Mouse (Mus musculus): Measurements from ENCODE around the gene Ccdc42. TPM values are rescaled to one million over a fixed set of nuclear protein-coding genes. Genes with fewer than 3 reads are reported as not detected.

The Ccdc42 gene
- 1.4 and 1.6 TPM in 2 replicates for polyA plus RNA-seq (2014; fragmentation: Nextera tagmentation; extraction: Ambion mirVana)

GRCm38 (mm10) chr11:68586721-68587120 lies at the start of gene Ccdc42:
Ccdc42 (plus strand) TSS chr11:68587021.
- Histone ChIP-seq H3K4me1 (replicated peaks; ENCODE audit: control insufficient read depth, insufficient read depth, low read length) (peaks cover 3% of the 10 kb centered on the region; the same call in 1 of the 2 replicates), H3K36me3 (ENCODE audit: control insufficient read depth, insufficient read depth, low read length) (no peaks in the 10 kb centered on the region), H3K9me3 (ENCODE audit: control insufficient read depth, low read length) (no peaks in the 10 kb centered on the region), H3K4me2 (replicated peaks; ENCODE audit: low read depth, low read length) (no peak within 1 kb of the TSS), H3K27me3 (ENCODE audit: control insufficient read depth, insufficient read depth, low read length) (no peaks in the 10 kb centered on the region), H3K27ac (ENCODE audit: low read depth, low read length) (no peak within 1 kb of the TSS), H3K9ac (ENCODE audit: low read depth, low read length) (no peak within 1 kb of the TSS), H3K4me3 (ENCODE audit: low read depth, low read length) (no peak within 1 kb of the TSS)
- WGBS, result 65% methylated on average over 5 of the region's 5 CpGs
- ATAC-seq (ENCODE audit: low FRiP score) (no peak), DNase-seq (ENCODE audit: low spot score) (no peak)

DNA sequence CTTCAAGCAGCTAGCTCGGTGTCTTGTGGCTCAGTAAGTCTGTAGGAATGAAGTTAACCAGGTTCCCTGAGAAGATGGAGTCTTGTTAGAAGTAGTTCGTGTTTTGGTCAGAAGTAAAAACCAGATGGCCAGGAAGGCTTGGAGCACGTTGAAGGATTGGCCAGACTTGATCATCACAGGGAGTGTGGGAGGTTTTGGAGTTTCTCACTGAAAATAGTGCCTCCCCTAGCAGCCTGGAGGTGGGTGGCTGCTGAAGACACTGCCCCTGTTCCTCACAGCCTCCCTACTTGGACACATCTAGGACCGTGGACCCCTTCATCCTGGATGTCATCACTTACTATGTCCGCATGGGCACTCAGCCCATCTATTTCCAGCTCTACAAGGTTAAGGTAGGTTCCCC lies 47.2 kb upstream of the Ccdc42 start:
- 68% methylated on average over 5 of the region's 5 CpGs for WGBS
- no peak for DNase-seq (ENCODE audit: low spot score)
- H3K27me3 ChIP-seq (ENCODE audit: control insufficient read depth, insufficient read depth, low read length), result no peaks in the 10 kb centered on the region
- H3K4me2 ChIP-seq (replicated peaks; ENCODE audit: low read depth, low read length), result no peak overlapping the region
- no peaks in the 10 kb centered on the region for H3K4me1 ChIP-seq (replicated peaks; ENCODE audit: control insufficient read depth, insufficient read depth, low read length)
- no peak for ATAC-seq (ENCODE audit: low FRiP score)
- no peak overlapping the region for H3K4me3 ChIP-seq (ENCODE audit: low read depth, low read length)
- H3K9ac ChIP-seq (ENCODE audit: low read depth, low read length), result no peak overlapping the region
- no peak overlapping the region for H3K27ac ChIP-seq (ENCODE audit: low read depth, low read length)
- H3K36me3 ChIP-seq (ENCODE audit: control insufficient read depth, insufficient read depth, low read length), result no peaks in the 10 kb centered on the region
- no peaks in the 10 kb centered on the region for H3K9me3 ChIP-seq (ENCODE audit: control insufficient read depth, low read length)

DNA sequence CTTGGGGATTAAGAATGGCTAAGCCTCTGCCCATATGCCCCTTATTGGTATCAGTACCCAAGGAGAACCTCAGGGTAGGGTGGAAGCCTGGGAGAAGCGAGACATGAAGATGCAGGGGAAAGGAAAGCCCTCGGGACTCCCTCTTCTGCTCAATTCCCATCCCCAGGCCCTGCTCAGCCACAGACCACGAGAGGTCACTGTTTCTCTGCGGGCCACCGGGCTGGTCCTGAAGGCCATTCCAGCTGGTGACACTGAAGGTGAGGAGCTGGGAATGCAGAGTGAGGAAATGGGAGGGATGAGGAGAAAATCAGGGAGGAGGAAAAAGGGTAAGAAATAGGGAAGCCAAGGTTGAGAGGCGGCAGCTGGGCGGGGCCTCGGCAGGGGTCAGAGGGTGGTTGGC lies 42.3 kb upstream of the Ccdc42 start:
- no peaks in the 10 kb centered on the region for H3K27me3 ChIP-seq (ENCODE audit: control insufficient read depth, insufficient read depth, low read length)
- H3K4me3 ChIP-seq (ENCODE audit: low read depth, low read length), result no peak overlapping the region
- no peak for ATAC-seq (ENCODE audit: low FRiP score)
- 11% methylated on average over 8 of the region's 8 CpGs for WGBS
- no peaks in the 10 kb centered on the region for H3K36me3 ChIP-seq (ENCODE audit: control insufficient read depth, insufficient read depth, low read length)
- DNase-seq (ENCODE audit: low spot score), result peak; percentile 44
- no peak overlapping the region for H3K9ac ChIP-seq (ENCODE audit: low read depth, low read length)
- H3K9me3 ChIP-seq (ENCODE audit: control insufficient read depth, low read length), result no peaks in the 10 kb centered on the region
- H3K4me1 ChIP-seq (replicated peaks; ENCODE audit: control insufficient read depth, insufficient read depth, low read length), result no peaks in the 10 kb centered on the region
- no peak overlapping the region for H3K27ac ChIP-seq (ENCODE audit: low read depth, low read length)
- H3K4me2 ChIP-seq (replicated peaks; ENCODE audit: low read depth, low read length), result no peak overlapping the region

DNA sequence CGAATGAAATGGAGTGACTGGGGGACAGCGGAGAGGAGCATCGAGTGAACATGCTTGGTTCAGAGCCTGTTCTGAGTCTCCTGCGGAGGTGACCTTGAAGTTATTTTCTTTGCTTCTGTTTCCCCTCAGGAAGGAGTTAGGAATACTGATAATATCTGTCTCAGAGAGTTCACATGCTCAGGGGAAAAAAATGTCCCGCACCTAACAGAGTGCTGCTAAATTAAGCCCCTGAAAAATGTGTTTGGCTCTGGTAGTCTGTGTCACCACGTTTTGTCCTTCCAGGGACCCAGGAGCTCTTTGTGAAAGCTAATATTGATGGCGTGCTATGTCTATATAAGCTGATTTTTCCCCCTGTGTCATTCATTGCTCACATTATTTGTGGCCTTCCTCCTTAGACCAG lies 41.6 kb upstream of the Ccdc42 start:
- Histone ChIP-seq H3K36me3 (ENCODE audit: control insufficient read depth, insufficient read depth, low read length) (no peaks in the 10 kb centered on the region), H3K4me2 (replicated peaks; ENCODE audit: low read depth, low read length) (no peak overlapping the region), H3K9me3 (ENCODE audit: control insufficient read depth, low read length) (no peaks in the 10 kb centered on the region), H3K9ac (ENCODE audit: low read depth, low read length) (no peak overlapping the region), H3K27ac (ENCODE audit: low read depth, low read length) (no peak overlapping the region), H3K4me3 (ENCODE audit: low read depth, low read length) (no peak overlapping the region), H3K27me3 (ENCODE audit: control insufficient read depth, insufficient read depth, low read length) (no peaks in the 10 kb centered on the region), H3K4me1 (replicated peaks; ENCODE audit: control insufficient read depth, insufficient read depth, low read length) (no peaks in the 10 kb centered on the region)
- DNase-seq (ENCODE audit: low spot score), result no peak
- WGBS, result 61% methylated on average over 7 of the region's 7 CpGs
- no peak for ATAC-seq (ENCODE audit: low FRiP score)

DNA sequence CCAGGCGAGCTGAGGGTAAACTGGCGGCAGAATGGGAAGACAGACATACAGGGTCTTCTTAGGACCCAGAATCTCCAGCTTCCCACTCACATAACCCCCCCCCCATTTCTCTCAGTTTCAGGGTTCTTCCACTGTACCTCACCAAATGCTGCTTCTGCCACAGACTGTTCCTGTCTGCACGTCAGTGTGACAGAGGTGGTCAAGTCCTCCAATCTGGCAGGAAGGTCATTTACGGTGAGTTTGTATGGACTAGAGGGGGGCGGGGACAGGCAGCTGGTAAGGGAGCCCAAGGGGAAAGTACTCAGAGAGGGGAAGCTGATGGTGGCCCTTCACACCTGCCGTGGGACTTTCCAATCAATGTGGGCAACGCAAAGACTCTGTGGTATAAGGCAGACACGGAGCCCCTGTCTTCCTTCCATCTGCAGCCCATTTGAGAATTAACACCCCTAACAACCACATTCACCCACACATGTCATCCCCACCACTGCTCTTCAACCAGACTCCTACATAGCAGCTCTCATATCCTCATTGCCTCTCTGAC lies 41.1 kb upstream of the Ccdc42 start:
- H3K4me1 ChIP-seq (replicated peaks; ENCODE audit: control insufficient read depth, insufficient read depth, low read length), result no peaks in the 10 kb centered on the region
- 84% methylated on average over 8 of the region's 8 CpGs for WGBS
- H3K27me3 ChIP-seq (ENCODE audit: control insufficient read depth, insufficient read depth, low read length), result no peaks in the 10 kb centered on the region

GRCm38 (mm10) chr11:68547484-68547883 lies 39.3 kb upstream of the Ccdc42 start:
- H3K4me3 ChIP-seq (ENCODE audit: low read depth, low read length), result no peak overlapping the region

More for the DNA sequence above, 41.1 kb upstream of the Ccdc42 start:
- Histone ChIP-seq H3K4me3 (ENCODE audit: low read depth, low read length) (no peak overlapping the region), H3K9me3 (ENCODE audit: control insufficient read depth, low read length) (no peaks in the 10 kb centered on the region), H3K4me2 (replicated peaks; ENCODE audit: low read depth, low read length) (no peak overlapping the region), H3K9ac (ENCODE audit: low read depth, low read length) (no peak overlapping the region), H3K36me3 (ENCODE audit: control insufficient read depth, insufficient read depth, low read length) (no peaks in the 10 kb centered on the region), H3K27ac (ENCODE audit: low read depth, low read length) (no peak overlapping the region)
- ATAC-seq (ENCODE audit: low FRiP score), result no peak
- DNase-seq (ENCODE audit: low spot score), result no peak

DNA sequence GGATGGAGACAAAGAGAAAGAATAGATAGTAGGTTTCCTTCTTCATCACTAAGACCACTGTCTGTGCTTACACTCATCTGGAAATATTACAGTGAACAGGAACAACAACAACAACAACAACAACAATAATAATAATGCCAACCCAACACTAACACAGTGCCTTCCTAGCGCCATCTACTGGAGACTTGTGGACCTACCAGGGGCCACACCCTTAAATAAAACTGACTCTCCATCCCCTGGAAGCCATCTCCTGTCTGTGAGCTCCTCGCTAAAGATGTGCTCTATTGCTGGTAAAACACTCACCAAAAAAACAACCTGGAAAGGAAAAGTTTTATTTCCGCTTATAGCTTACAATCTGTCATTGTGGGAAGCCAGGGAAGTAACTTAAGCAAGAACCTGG lies 37.2 kb upstream of the Ccdc42 start:
- no peak for DNase-seq (ENCODE audit: low spot score)
- Histone ChIP-seq H3K4me1 (replicated peaks; ENCODE audit: control insufficient read depth, insufficient read depth, low read length) (no peaks in the 10 kb centered on the region), H3K36me3 (ENCODE audit: control insufficient read depth, insufficient read depth, low read length) (no peaks in the 10 kb centered on the region), H3K9me3 (ENCODE audit: control insufficient read depth, low read length) (no peaks in the 10 kb centered on the region), H3K4me2 (replicated peaks; ENCODE audit: low read depth, low read length) (no peak overlapping the region), H3K27me3 (ENCODE audit: control insufficient read depth, insufficient read depth, low read length) (no peaks in the 10 kb centered on the region), H3K4me3 (ENCODE audit: low read depth, low read length) (no peak overlapping the region), H3K9ac (ENCODE audit: low read depth, low read length) (no peak overlapping the region), H3K27ac (ENCODE audit: low read depth, low read length) (no peak overlapping the region)
- ATAC-seq (ENCODE audit: low FRiP score), result no peak
- 51% methylated on average over 3 of the region's 3 CpGs for WGBS

More at GRCm38 (mm10) chr11:68547484-68547883, 39.3 kb upstream of the Ccdc42 start:
- Histone ChIP-seq H3K9ac (ENCODE audit: low read depth, low read length) (no peak overlapping the region), H3K4me1 (replicated peaks; ENCODE audit: control insufficient read depth, insufficient read depth, low read length) (no peaks in the 10 kb centered on the region), H3K4me2 (replicated peaks; ENCODE audit: low read depth, low read length) (no peak overlapping the region), H3K9me3 (ENCODE audit: control insufficient read depth, low read length) (no peaks in the 10 kb centered on the region), H3K36me3 (ENCODE audit: control insufficient read depth, insufficient read depth, low read length) (no peaks in the 10 kb centered on the region), H3K27me3 (ENCODE audit: control insufficient read depth, insufficient read depth, low read length) (no peaks in the 10 kb centered on the region), H3K27ac (ENCODE audit: low read depth, low read length) (no peak overlapping the region)
- no peak for ATAC-seq (ENCODE audit: low FRiP score)
- DNase-seq (ENCODE audit: low spot score), result no peak
- 84% methylated on average over 2 of the region's 2 CpGs for WGBS

DNA sequence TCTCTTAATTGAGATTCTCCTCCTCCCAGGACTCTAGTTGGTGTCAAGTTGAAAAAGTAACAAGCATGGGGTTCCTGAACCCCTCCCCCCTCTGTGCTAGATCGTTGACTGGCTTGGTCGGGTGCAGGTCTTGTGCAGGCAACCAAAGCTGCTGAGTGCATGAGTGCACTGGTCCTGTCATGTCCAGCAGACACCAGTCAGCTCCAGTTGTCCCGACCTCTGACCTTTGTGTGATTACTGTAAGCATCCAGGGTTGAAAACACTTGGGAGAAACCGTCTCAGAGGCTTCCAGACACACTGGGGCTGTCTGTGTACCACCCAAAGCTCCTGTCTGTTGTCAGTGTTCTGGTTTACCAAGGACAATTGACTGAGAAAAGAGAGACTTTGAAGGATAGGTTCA lies 36.5 kb upstream of the Ccdc42 start:
- Histone ChIP-seq H3K4me1 (replicated peaks; ENCODE audit: control insufficient read depth, insufficient read depth, low read length) (no peaks in the 10 kb centered on the region), H3K27ac (ENCODE audit: low read depth, low read length) (no peak overlapping the region), H3K27me3 (ENCODE audit: control insufficient read depth, insufficient read depth, low read length) (no peaks in the 10 kb centered on the region), H3K9me3 (ENCODE audit: control insufficient read depth, low read length) (no peaks in the 10 kb centered on the region), H3K4me3 (ENCODE audit: low read depth, low read length) (no peak overlapping the region), H3K9ac (ENCODE audit: low read depth, low read length) (no peak overlapping the region), H3K4me2 (replicated peaks; ENCODE audit: low read depth, low read length) (no peak overlapping the region), H3K36me3 (ENCODE audit: control insufficient read depth, insufficient read depth, low read length) (no peaks in the 10 kb centered on the region)
- 64% methylated on average over 4 of the region's 4 CpGs for WGBS
- no peak for DNase-seq (ENCODE audit: low spot score)
- ATAC-seq (ENCODE audit: low FRiP score), result no peak

DNA sequence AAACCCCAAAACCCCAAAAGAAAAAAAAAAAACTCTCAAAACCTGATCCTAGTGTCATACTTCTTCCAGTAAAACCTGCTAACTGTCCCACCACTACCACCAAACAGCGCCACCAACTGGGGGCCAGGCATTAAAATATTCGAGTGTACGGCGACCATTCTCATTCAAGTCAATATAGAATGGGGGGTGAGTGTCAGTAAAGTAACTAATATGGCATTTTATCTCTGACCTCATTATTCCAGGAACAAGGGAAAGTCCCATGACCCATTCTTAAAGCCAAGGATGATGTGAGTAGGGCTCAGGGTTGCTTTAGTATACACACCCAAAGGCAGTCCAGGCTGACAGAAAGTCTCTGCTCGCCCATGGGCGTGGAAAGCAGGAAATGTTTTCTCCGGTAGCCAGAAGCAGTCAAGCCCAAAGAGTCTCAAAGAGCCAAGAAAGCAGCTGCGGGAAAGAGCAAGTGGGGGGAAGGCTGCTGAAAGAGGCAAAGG lies 32.8 kb upstream of the Ccdc42 start:
- Histone ChIP-seq H3K36me3 (ENCODE audit: control insufficient read depth, insufficient read depth, low read length) (no peaks in the 10 kb centered on the region), H3K9me3 (ENCODE audit: control insufficient read depth, low read length) (no peaks in the 10 kb centered on the region), H3K4me2 (replicated peaks; ENCODE audit: low read depth, low read length) (no peak overlapping the region), H3K4me1 (replicated peaks; ENCODE audit: control insufficient read depth, insufficient read depth, low read length) (no peaks in the 10 kb centered on the region), H3K27me3 (ENCODE audit: control insufficient read depth, insufficient read depth, low read length) (peaks cover 4% of the 10 kb centered on the region; the same call in 1 of the 2 replicates), H3K27ac (ENCODE audit: low read depth, low read length) (no peak overlapping the region), H3K4me3 (ENCODE audit: low read depth, low read length) (no peak overlapping the region), H3K9ac (ENCODE audit: low read depth, low read length) (no peak overlapping the region)
- 42% methylated on average over 8 of the region's 8 CpGs for WGBS
- DNase-seq (ENCODE audit: low spot score), result peak; percentile 46
- no peak for ATAC-seq (ENCODE audit: low FRiP score)

Data from hindbrain, embryonic 11.5 days (tissue).